Mouse (Mus musculus) cerebellum, adult 2 months (tissue): ENCODE data around the gene Ift81.

Experiments used
- CTCF ChIP-seq: fragments of 200-500 bp; IDR thresholded peaks from 2 replicates; pipeline ENCODE4 v1.5.1; 2011; ENCODE audit warnings: low read depth, mild to moderate bottlenecking, control low read depth, low read length, moderate library complexity, borderline replicate concordance; ENCODE audit not compliant: insufficient read depth
- POLR2A ChIP-seq: fragments of 200-500 bp; IDR thresholded peaks from 2 replicates; pipeline ENCODE4 v1.6.1; 2011; ENCODE audit warnings: low read length, control low read depth, borderline replicate concordance; ENCODE audit not compliant: insufficient read depth

DNA sequence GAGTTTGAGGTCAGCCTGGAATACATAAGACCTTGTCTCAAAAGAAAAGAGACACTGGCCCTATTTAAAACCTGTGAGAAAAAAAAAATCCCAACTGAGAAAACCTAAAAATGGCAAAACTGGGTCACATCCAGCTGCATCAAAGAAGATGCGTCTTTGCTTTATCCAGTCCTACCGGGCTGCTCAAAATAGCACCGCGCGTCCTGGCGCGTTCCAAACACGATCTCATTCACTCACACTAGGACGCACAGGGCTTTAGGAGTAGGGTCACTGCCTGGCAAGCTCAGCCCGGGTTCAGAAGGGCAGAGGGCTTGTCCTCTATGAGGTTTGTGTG, 38.8 kb upstream of the Ift81 start:
- TF ChIP-seq POLR2A, result no peak
- no peak for TF ChIP-seq CTCF
